Mouse (Mus musculus) adrenal gland, postnatal 36 days (tissue): ENCODE measurements around the gene Myrip. TPM values are rescaled to one million over a fixed set of nuclear protein-coding genes. Genes with fewer than 3 reads are reported as not detected.
"Not testable (repeated sequence)": the region's sequence is repeated elsewhere in the genome, so short reads cannot be mapped to it uniquely, and the experiment has no call there.

Experiments used
- DNase-seq, 2 experiments: peaks; one replicate each; pipeline ENCODE4 v3.0.0; 2021; ENCODE audit warnings: mixed read lengths in 1 of 2
- long read RNA-seq, 2 experiments: library from polyadenylated mRNA; stranded (forward); transcript quantifications; one replicate each; pipeline ENCODE4 v2.0.0; 2021; ENCODE audit warnings: borderline sequencing depth in 2 of 2
- total RNA-seq, 2 experiments: library from RNA; stranded (reverse); gene quantifications; 2 replicates each; pipeline ENCODE4 v1.2.3; 2021

Myrip gene
- 1 to 10 TPM; 5.8 to 5.9 TPM for total RNA-seq
- long read RNA-seq, experiment 1, partial matches to known transcripts = 0 of 1 reads
- long read RNA-seq, experiment 1, other reads (novel, unspliced or antisense) = 1 of 1 reads
- long read RNA-seq, experiment 2 = 0 reads

DNA sequence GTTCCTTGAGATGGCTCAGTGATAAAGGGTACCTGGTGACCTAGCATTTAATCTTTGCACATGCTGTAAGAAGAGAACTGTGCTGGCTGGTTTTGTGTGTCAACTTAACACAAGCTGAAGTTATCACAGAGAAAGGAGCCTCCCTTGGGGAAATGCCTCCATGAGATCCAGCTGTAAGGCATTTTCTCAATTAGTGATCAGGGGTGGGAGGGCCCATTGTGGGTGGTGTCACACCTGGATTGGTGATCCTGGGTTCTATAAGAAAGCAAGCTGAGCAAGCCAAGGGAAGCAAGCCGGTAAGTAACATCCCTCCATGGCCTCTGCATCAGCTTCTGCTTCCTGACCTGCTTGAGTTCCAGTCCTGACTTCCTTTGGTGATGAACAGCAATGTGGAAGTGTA lies at the start of gene Myrip:
Myrip (plus strand) TSS at position 301 of the 400 bp plus-strand sequence.
- not testable (repeated sequence) for DNase-seq

DNA sequence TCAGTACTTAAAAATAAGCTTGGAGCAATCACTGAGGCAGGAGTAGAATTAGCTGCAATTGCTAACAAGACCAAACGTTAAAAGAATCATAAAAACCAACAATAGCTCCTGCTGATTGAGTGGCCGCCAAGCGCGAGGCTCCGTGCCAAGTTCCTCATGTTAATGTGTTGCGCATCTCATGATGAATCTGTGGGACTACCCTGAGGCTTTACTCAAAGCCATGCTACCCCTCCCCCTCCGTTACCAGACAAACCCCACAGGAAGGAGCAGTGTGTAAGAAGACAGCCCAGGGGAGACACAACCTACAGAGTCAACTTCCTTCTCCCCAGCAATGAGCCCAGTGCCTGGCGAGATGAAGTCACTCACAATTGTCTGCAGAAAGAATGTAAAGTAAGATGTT lies 41.5 kb upstream of the Myrip start:
- no peak for DNase-seq

DNA sequence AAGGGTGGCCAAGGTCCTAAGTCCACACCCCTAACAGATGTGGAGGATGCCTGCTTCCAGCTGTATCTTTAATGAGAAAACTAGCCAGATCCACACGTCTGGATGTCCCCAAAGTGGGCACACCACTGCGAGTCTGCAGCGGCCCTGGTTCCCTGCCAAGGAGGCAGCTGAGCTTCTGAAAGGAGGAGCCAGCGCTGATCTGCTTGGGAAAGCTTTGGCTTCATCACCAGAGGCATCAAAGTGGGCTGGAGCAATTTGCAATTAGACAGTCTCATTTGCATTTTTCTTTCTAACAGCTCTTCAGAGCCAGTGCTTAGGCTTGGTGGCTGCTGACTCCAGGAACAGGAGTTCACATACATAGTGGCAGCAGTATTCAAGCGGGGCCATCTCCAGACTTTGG lies 37.3 kb upstream of the Myrip start:
- DNase-seq = no peak

DNA sequence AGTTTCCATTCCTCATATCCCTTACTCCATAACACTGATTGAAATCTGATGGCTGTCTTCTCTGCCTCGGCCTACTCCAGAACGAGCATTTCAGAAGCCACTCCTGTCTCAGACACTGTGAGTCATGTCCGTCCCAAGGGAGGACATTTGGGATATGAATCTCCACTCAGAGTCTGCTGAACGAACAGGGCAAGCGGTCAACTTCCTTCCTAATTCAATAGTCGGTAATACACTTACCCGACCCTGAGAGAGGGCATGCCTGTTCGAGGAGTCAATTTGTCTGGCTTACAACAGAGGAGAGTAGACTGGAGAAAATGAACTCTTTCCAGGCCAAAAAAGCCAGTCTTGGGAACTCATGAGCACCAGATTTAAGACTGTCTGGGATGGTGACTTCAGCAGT lies 28.2 kb upstream of the Myrip start:
- peak; percentile 49 to 58 for DNase-seq

DNA sequence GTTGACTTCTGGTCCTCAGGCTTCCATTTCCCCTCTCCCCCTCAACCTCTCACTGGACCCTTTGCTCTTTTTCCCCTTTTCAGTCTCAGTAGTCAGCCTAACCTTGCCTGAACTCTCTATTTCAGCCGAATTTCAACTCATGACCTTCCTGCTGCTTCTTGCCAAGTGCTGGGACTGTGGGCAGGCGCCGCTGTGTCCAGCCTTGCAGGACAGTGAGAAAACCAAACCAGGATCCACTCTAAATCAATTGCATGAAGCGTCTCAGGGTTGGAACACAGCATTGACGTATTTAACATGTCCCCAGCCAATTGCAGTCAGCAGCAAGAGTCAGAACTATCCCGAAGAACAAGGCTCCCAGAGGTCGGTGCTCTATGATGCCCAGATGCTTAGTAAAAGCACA lies 26.1 kb upstream of the Myrip start:
- peak; percentile 37 to 52 for DNase-seq

DNA sequence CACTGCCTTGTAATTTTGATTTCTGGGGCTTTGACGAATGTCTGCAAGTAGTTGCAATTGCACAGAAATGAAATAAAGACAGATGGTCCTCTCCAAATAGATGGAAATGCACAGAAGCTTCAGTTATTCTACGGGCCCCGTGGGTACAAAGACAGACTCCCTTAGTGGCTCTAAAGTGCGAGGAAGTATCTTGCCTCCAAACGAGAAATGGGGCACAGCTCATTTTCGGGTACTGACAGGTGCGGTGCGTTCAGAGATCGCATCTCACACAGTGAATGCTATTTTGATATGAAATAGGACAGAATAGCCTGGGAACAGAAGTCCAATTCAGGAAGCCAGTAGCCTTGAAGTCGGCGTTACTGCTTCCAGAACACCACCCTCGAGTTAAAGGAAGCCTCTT lies 20.2 kb upstream of the Myrip start:
- no peak for DNase-seq

DNA sequence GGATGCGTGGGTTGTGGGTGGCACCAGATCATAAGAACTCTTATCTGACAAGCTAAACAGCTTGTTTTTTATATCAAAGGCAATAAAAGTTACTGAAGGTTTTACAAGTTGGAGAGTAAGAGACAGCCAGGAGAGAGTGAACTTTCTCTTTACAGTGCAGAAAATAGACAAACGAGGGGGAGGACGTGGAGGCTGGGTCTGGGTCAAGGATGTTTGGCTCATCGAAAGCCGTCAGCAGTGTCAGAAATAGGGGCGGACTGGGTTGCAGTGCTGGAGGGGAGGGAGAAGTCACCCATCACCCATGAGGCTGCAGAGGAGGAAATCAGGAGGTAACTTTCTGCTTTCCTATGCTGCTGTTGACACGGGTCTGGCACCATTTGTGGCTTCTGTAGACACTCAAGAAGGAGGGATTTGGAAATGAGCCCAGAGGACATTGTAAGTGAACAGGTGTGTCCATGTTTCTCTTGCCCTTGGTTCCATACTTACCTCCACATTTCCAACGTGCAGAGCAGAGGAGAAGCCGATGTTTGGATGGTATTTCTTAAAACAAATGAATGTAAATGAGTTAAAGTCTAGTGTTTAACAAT lies 18.8 kb upstream of the Myrip start:
- DNase-seq = peak; percentile 29 to 49

DNA sequence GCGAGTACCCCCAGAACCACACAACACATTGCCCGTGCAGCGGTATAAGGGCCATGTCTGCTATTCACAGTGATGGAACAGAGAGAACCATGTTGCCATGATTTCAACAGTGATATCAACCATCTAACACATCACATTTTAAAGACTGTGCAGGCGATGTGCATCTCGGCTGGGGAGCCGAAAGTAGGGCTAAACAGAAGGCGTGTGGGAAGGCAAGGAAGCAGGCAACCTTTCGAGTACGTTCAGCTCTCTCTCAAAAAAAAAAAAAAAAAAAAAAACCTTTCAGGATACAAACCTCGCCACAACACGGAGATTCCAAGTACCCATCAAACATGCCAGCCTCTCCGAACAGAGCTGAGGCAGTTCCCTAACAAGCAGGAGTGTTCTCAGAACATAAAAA lies 17.8 kb upstream of the Myrip start:
- DNase-seq = no peak

DNA sequence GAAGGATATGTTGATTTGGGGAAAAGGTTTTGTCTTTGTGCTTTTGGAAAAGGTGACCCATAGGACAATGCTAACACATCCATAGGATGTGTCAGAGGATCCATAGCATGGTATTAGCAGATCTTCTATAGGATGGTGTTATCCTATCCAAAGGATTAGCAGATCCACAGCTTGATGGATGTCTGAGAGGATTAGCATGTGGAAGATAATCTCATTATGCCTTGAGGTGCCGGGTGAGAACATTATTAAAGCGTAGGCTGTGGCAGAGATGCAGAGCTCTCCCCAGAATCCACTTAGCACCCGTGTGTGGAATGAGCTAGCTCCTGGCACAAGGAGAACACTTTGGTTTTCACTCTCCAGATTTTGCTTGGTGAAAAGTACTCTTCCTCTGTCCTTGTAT lies 13.3 kb upstream of the Myrip start:
- no peak for DNase-seq

DNA sequence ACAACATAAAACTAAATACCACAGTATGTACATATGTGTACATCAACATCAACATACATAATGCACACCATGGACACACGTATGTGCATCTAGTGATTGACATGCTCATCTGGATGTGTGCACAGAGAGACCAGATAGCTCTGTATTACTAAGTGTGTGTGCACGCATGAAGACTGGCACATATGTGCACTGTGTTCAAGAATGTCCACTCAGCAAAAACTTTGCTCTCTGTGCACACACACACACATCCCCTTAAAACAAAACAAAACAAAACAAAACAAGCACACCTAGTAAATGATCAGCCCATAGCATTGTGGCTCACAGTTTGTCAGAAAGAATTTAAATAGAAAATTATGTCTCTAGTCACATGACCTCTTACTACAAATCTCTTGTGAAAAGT lies 10.9 kb upstream of the Myrip start:
- no peak for DNase-seq

DNA sequence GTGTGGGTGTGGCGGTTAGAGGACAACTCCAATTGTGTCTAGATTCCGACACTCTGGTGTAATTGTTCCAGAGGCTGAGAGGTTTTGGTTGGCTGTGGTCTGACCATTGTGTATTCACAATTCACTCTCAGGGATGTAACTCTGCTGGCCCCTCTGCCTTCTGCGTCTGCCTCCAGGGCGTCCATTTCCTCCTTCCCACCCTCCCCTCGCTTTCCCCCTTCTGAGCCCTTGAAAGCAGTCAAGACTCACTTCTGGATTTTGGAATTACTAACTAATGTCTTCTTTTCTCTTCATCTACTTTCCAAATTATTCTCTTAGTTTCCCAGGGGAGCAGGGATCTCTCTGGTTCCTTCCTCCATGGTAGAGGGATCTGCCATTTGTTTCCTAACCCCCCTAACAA lies 8.8 kb upstream of the Myrip start:
- no peak for DNase-seq

DNA sequence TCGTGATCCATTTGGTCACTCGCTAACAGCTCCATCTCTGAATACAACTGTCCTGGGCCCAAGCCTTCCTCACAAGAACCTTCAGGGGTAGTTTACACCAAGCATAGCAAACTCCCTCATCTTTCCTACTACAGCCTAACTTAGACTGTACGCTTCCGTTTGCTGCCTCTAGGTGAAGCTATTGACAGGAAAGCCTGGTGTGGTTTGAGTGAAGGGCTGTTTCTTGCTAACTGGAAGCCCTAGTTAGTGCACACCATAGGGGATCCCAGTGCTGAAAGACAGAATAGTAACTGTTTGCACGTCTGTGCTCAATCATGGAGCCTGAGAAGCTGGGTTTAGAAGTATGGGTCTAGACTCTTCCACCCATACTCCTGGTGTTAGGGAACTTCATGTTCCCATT lies 5.8 kb upstream of the Myrip start:
- DNase-seq = peak in 1 of 2 experiments; percentile 22

DNA sequence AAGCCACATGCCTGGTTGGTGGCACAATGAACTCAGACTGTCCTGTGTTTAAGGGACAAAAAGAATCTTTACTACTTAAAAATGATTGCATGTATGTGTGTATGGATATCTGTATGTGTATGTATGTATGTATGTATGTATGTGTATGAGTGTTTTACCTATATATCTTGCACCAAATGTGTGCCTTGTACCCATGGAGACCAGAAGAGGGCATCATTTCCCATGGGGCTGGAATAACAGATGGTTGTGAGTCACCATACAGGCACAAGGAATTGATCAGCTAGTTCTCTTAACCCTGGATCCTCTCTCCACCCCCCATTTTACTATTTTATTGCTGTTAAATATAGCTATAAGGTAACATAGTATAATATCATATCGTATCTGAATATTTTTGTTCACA lies 4.4 kb upstream of the Myrip start:
- no peak for DNase-seq

DNA sequence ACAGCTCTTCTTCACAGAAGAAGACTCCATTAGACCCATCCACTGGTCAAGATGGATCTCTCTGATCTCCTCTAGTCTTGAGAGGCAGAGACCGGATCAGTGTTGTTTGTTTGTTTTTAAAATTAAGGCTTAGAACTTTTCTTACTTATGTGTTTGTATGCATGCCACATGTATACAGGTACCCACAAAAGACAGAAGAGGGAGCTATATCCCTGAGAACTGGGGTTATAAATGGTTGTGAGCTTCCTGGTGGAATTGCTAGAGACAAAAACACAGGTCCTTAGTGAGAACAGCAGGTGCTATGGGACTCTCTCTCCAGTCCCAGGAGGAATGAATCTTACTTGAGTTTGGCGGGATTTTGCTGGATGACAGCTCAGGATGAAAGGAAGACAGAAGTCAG lies 1.9 kb upstream of the Myrip start:
- DNase-seq = no peak

DNA sequence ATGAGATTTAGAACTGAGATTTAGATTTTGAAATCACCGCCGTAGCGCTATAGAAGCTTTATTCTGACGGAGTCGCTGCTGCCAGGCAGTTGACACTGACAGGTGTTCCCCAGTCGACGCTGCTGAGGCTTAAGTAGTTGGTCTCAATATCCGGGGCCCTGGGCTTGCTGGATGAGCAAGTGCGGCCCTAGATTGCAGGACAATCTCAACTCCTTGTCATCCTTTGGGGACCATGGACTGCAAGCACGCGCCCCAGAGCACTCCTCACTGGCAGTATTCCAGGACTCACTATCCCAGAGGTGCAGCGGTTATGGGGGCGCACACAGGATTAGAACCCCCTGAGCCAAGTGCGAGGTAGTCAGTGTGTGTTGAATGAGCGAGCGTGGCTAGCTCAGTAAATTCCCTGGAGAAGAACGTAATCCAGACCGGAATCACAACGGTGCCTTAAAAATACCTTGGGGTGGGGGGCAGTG lies 1.7 kb downstream of the Myrip start:
- DNase-seq = no peak

DNA sequence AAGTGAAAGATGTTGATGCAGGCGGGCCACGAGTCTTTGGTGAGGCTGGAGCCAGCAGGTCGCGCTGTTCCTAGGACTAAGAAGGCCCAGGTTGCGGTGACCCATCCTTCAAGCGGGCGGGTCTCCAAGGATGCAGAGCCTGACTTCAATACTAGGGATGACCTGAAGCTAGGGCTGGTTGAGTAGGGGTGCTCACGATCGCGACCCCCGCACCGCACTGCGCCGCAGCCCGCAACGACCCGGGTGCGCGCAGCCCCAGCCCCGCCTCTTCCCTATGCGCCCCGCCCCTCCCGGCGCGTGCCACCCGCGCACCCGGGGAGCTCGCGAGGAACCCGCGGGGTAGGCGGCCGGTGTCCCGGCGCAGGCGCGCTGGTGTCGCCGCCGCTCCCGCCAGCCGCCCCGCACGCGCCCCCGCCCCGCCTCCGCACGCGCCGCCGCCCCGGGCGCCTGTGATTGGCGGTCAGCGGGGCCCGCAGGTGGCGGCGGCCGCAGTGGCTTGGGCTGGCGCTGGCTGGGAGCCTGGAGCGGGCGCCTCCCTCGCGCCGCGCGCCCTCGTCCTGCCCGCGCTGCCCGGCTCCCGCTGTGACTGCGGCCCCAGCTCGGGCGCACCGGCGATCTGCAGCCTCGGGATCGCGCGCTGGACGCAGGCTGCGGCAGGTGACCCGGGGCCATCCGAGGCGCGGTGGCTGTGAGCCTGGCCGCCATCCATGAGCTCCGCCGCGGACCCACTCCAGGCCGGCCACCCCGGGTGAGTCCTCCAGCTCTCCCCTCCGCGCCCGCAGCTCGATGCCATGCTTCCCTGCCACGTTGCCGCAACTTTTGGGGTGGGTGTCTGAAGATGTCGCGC lies 2.4 kb downstream of the Myrip start:
- DNase-seq = peak; percentile 67 to 73

DNA sequence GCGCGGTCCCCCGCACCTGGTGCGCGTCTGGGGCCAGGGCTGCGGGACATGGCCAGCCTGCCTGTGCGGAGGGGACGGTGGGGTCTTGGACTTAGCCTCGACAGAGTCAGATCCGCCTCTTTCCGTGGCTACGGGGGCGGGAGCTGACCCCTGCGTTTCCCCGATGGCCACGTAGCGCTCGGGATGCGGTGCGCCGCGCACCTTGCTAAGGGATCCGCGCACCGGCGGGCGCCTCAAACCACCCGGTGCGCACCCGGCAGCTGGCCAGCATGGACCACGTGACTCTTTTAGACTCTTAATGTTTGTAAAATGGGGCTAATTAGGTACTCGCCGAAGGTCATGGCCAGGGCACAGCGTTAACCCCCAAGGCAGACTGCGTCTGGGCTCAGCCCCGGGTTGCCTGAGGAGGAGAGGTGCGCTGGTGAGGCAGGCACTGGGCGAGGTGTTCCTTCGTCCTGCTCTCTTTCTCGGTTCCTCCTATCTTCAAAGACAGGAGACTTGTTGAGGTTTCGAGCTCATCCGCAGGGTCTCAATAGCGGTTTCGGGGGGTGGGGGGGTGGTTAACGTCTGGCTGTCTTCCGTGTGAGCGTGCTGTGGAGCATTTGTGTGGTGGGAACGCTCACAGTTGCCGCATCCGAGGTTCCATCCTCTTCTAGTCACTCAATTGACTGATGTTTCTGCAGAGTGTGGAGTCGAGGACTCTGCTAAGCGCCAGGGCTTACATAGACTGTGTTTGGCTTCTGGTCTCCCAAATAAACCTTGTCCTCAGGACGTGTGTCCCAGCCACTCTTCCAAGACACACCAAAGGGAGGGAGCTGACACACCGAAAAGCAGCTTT lies 3.2 kb downstream of the Myrip start:
- peak in 1 of 2 experiments; percentile 22 for DNase-seq

DNA sequence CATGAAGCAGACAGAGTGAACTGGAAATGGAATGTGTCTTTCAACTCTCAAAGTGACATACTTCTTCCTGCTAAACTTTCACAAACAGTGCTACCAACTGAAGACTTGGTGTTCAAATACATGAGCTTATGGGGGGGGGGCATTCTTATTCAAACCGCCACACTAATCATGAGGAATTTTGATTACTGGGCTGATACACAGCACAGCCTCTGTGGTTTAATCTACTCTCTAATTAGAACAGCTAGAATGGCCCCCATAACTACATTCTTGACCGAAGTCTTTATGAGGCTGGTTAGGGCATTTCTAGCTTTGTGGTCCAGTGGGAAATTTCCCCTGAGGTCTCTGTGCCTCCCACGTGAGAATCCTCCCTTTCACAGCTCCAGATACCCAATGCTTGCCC lies 13.9 kb downstream of the Myrip start:
- DNase-seq = no peak

DNA sequence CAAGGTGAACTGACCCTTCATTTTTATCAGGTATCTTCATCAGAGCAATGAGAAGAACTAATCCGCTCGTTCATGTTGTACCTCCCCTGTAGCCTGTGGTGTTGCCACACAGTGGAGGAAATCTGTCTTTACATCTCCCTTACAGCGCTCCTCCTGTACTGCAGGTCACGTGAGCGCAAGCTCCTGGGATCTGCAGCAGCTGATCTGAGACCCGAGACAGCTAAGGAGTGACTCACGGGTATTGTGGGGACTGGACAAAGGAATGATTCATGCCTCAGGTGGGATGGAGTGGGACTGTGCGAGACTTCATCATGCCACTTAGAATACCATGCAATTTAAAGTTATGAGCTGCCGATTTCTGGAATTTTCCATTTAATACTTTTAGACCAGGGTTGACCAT lies 17.8 kb downstream of the Myrip start:
- DNase-seq = no peak

DNA sequence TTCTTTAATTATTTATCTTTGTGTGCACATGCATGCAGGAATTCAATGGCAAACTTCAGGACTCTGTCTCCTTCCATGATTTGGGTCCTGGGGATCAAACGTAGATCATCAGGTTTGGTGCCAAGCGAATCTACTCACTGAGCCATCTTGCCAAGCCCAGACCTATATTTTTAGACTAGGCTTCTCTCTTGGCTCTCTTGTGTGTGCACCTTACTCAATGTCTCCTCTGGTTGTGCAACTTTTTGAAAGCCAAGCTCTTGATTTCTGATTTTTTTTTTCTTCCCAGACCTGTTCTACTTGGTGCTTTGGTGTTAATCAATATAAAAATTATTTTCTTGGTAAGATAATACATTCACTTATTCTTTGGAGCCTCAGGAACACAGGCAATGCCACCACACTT lies 19.3 kb downstream of the Myrip start:
- DNase-seq = no peak

DNA sequence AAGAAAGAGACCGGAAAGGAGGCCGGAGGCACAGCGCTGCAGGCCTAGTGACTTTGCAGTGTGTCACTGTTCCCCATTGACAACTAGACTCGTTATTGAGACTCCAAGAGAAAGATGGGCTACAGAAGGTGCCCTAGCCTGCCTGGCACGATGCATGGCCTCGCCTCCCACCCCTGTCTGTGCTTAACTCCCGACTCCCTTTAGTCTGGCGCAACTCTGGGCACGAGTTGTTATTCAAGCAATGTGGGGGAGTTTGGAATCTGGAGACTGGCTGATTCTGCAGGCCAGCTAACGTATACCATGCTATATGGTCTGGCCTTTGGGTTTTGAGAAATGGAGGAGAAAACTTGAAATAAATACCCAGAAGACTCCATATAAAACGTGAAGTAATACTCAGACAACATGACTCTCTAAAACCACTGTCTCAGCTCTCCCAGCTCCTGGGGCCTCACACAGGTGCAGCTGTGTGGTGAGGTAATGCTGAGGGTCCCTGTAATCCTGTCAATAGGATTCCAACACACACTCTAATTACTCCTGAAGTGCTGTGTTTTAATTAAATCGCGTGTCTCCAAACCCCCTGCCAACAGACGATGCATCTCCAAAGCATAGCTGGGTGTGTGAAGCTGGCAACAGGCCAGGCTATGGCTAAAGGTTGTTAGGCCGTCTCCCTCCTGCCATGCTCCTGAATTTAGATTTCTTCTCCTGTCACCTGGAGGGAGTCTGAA lies 21.6 kb downstream of the Myrip start:
- no peak for DNase-seq

DNA sequence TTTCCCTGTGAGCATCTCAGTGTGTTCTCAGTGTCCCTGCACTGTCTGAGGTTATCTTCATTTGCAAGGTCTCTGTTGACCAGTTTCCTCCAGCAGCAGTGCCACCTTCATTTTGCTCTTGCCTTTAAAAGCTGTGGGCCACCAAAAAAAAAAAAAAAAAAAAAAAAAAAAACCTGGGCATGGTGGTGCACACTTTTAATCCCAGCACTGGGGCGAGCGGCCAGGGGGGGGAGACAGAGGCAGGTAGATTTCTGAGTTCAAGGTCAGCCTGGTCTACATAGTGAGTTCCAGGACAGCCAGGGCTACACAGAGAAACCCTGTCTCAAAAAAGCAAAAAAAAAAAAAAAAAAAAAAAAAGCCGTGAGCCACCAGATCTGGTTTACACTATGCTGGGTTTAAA lies 29.7 kb downstream of the Myrip start:
- DNase-seq = not testable (repeated sequence)
